In the genomic region with DNA sequence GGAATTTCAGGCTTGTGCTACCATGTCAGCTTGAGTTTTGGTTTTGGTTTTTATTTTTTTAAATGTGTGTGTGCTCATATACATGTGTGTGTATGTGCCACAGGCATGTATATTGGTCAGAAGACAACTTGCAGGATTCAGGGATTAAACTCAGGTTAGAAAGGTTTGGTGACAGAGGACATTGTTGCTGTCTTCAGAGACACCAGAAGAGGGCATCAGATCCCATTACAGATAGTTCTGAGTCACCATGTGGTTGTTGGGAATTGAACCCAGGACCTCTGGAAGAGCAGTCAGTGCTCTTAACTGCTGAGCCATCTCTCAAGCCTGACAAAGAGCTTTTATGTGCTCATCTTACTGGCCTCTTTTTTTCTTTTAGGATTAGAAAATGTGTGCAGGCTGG, we compare ENCODE assay signal across 13 mouse cellular contexts. TPM values are rescaled to one million over a fixed set of nuclear protein-coding genes. Genes with fewer than 3 reads are reported as not detected.
A peak's percentile ranks its signal among the peaks of the same experiment; 100 is the strongest.
DNase-seq lines count a peak whose midpoint lies in the region; ATAC-seq and TF ChIP-seq lines count a peak whose summit lies in the region.
"Had no signal": no experiment of that assay in that cellular context is flagged by ENCODE, and none has a peak within 500 bp of the region (broad histone marks: within the 10 kb centered on the region; RNA-seq: fewer than 3 reads in every experiment).

No protein-coding gene starts in this region.

- H3K4me2 ChIP-seq in liver, postnatal 0 days (ENCODE audit: low read depth, low read length), result no peak overlapping the region
- H3K4me2 ChIP-seq in liver, embryonic 11.5 days, result no peak overlapping the region
- no peak overlapping the region for H3K4me2 ChIP-seq in forebrain, embryonic 11.5 days (ENCODE audit: low read depth, low read length, severe bottlenecking)
- H3K4me2 ChIP-seq: embryonic facial prominence, embryonic 15.5 days; midbrain, embryonic 11.5 days; neural tube, embryonic 12.5 days had no signal

- no peak for TF ChIP-seq EP300 in heart, adult 2 months (IDR thresholded peaks at IDR 0.05; ENCODE audit: insufficient read depth, low read depth, low read length)
- no peak for TF ChIP-seq EP300 in liver, postnatal 0 days (IDR thresholded peaks at IDR 0.05; ENCODE audit: low read depth)

- peak; percentile 45 for TF ChIP-seq CTCF in heart, adult 2 months (IDR thresholded peaks at IDR 0.05)
- TF ChIP-seq CTCF in liver, postnatal 0 days (IDR thresholded peaks at IDR 0.05; ENCODE audit: low read depth), result peak; percentile 47

- H3K4me3 ChIP-seq in heart, adult 2 months, result no peak overlapping the region
- no peak overlapping the region for H3K4me3 ChIP-seq in liver, postnatal 0 days (ENCODE audit: low read depth, low read length)
- H3K4me3 ChIP-seq in liver, embryonic 11.5 days (ENCODE audit: low read depth, low read length), result no peak overlapping the region
- H3K4me3 ChIP-seq in forebrain, embryonic 11.5 days (ENCODE audit: low read depth, low read length), result no peak overlapping the region
- H3K4me3 ChIP-seq: embryonic facial prominence, embryonic 15.5 days; neural tube, embryonic 12.5 days had no signal

- no peak for DNase-seq in heart, adult 2 months
- no peak for DNase-seq in heart, adult 9 months (ENCODE audit: low spot score in 2 of 2)
- no peak for DNase-seq in liver, postnatal 0 days
- no peak for DNase-seq in liver, embryonic 11.5 days (ENCODE audit: low spot score)
- DNase-seq in B cell, adult 2 months, result peak; percentile 33 to 36
- no peak for DNase-seq in forebrain, embryonic 11.5 days (ENCODE audit: low spot score)
- DNase-seq: adrenal gland, postnatal 36 days; heart, postnatal 14 days had no signal

- intact Hi-C loops in heart, adult 2 months (cut with DNase I), result no loop called here

- H3K27me3 ChIP-seq in heart, adult 2 months (ENCODE audit: control insufficient read depth, insufficient read depth, low read length), result no peaks in the 10 kb centered on the region
- H3K27me3 ChIP-seq in liver, postnatal 0 days (ENCODE audit: insufficient read depth, low read length), result no peaks in the 10 kb centered on the region
- H3K27me3 ChIP-seq in liver, embryonic 11.5 days (replicated peaks; ENCODE audit: control insufficient read depth, insufficient read depth, low read length), result no peaks in the 10 kb centered on the region
- no peaks in the 10 kb centered on the region for H3K27me3 ChIP-seq in forebrain, embryonic 11.5 days (ENCODE audit: control insufficient read depth, insufficient read depth, low read length)
- H3K27me3 ChIP-seq: embryonic facial prominence, embryonic 15.5 days; neural tube, embryonic 12.5 days had no signal

- H3K27ac ChIP-seq in heart, adult 2 months, result no peak overlapping the region
- no peak overlapping the region for H3K27ac ChIP-seq in liver, postnatal 0 days (ENCODE audit: low read depth)
- H3K27ac ChIP-seq in liver, embryonic 11.5 days (ENCODE audit: low read depth, low read length), result no peak overlapping the region
- H3K27ac ChIP-seq in forebrain, embryonic 11.5 days (ENCODE audit: low read depth, low read length), result no peak overlapping the region
- H3K27ac ChIP-seq: embryonic facial prominence, embryonic 15.5 days; neural tube, embryonic 12.5 days had no signal

- H3K9me3 ChIP-seq in liver, postnatal 0 days (ENCODE audit: low read length), result no peaks in the 10 kb centered on the region
- no peaks in the 10 kb centered on the region for H3K9me3 ChIP-seq in liver, embryonic 11.5 days (ENCODE audit: control insufficient read depth, low read length)
- H3K9me3 ChIP-seq in forebrain, embryonic 11.5 days (ENCODE audit: control insufficient read depth, low read length), result no peaks in the 10 kb centered on the region
- H3K9me3 ChIP-seq: embryonic facial prominence, embryonic 15.5 days; neural tube, embryonic 12.5 days had no signal

- peaks cover 5% of the 10 kb centered on the region for H3K4me1 ChIP-seq in heart, adult 2 months (ENCODE audit: control insufficient read depth, insufficient read depth, low read length)
- peaks cover 5% of the 10 kb centered on the region for H3K4me1 ChIP-seq in liver, postnatal 0 days (ENCODE audit: insufficient read depth)
- H3K4me1 ChIP-seq in liver, embryonic 11.5 days (replicated peaks; ENCODE audit: control insufficient read depth, insufficient read depth, low read length), result no peaks in the 10 kb centered on the region
- peaks cover 7% of the 10 kb centered on the region; the same call in 1 of the 2 replicates for H3K4me1 ChIP-seq in forebrain, embryonic 11.5 days (replicated peaks; ENCODE audit: control insufficient read depth, insufficient read depth, low read length)

- H3K36me3 ChIP-seq in heart, adult 2 months (ENCODE audit: control insufficient read depth, insufficient read depth, low read length), result no peaks in the 10 kb centered on the region
- no peaks in the 10 kb centered on the region for H3K36me3 ChIP-seq in liver, postnatal 0 days (replicated peaks; ENCODE audit: insufficient read depth, low read length)
- no peaks in the 10 kb centered on the region for H3K36me3 ChIP-seq in liver, embryonic 11.5 days (ENCODE audit: control insufficient read depth, insufficient read depth, low read length)
- no peaks in the 10 kb centered on the region for H3K36me3 ChIP-seq in forebrain, embryonic 11.5 days (ENCODE audit: control insufficient read depth, insufficient read depth, low read length)
- H3K36me3 ChIP-seq: embryonic facial prominence, embryonic 15.5 days; neural tube, embryonic 12.5 days had no signal

- peaks cover 2% of the 10 kb centered on the region for H3K79me2 ChIP-seq in heart, adult 2 months (replicated peaks; ENCODE audit: control insufficient read depth, insufficient read depth, low read length)

- ATAC-seq in liver, postnatal 0 days, result no peak
- no peak for ATAC-seq in liver, embryonic 11.5 days (replicated peaks; ENCODE audit: low FRiP score)
- ATAC-seq in inflammation-experienced regulatory T-cells, adult 6 months, result peak; percentile 23
- no peak for ATAC-seq in monocyte, adult 5-6 weeks (replicated peaks; ENCODE audit: insufficient number of reproducible peaks, low FRiP score, low TSS enrichment, poor library complexity, severe bottlenecking)
- ATAC-seq in forebrain, embryonic 11.5 days (replicated peaks; ENCODE audit: low FRiP score), result no peak

- no peak for TF ChIP-seq POLR2A in heart, adult 2 months (IDR thresholded peaks at IDR 0.05; ENCODE audit: insufficient read depth, low read depth, low read length)

- H3K9ac ChIP-seq in heart, adult 2 months (ENCODE audit: low read depth, low read length), result no peak overlapping the region
- no peak overlapping the region for H3K9ac ChIP-seq in liver, postnatal 0 days (replicated peaks)
- H3K9ac ChIP-seq in liver, embryonic 11.5 days (ENCODE audit: low read depth, low read length), result no peak overlapping the region
- no peak overlapping the region for H3K9ac ChIP-seq in forebrain, embryonic 11.5 days (ENCODE audit: low read length)
- H3K9ac ChIP-seq: embryonic facial prominence, embryonic 15.5 days; neural tube, embryonic 12.5 days had no signal

RNA-seq across cellular contexts. Expression of a gene that starts 30.8 kb away (rescaled TPM):
- total RNA-seq in heart, adult 2 months (2021), result 10 to 100 TPM; 11.5 to 15.2 TPM
- polyA plus RNA-seq in heart, adult 2 months (2012; rRNA removed), result 5.2 and 8.6 TPM in 2 replicates
- 2.5 and 2.8 TPM in 2 replicates for polyA plus RNA-seq in liver, postnatal 0 days (2015; fragmentation: Nextera tagmentation; extraction: Ambion mirVana)
- polyA plus RNA-seq in liver, embryonic 11.5 days (2014; fragmentation: Nextera tagmentation; extraction: Ambion mirVana), result 4.4 and 4.6 TPM in 2 replicates
- polyA plus RNA-seq in inflammation-experienced regulatory T-cells, adult 6 months (2017; shearing (Covaris generic)), result 10 to 100 TPM in 2 of 3 experiments, 1 to 10 TPM in 1; 8.7 to 15.9 (median 12.1) TPM
- 33.4 to 38.2 TPM (median 36.1 TPM) in 3 replicates for total RNA-seq in monocyte, adult 5-6 weeks (2017)
- polyA plus RNA-seq in forebrain, embryonic 11.5 days (2014; fragmentation: Nextera tagmentation; extraction: Ambion mirVana), result 8.0 and 9.4 TPM in 2 replicates

Comparison
In these comparisons a context has a peak if more than half of its experiments do, and no peak if none do; other contexts are left out.
1. DNase-seq: peak in B cell, adult 2 months (2 of 2); none in heart, adult 2 months (0 of 2), heart, adult 9 months (0 of 2), liver, postnatal 0 days (single experiment), liver, embryonic 11.5 days (single experiment) and forebrain, embryonic 11.5 days (single experiment).